Mouse (Mus musculus) liver, postnatal 0 days (tissue): ENCODE measurements around the gene Tmem72.

Experiments
- CTCF ChIP-seq: sonication (generic); IDR thresholded peaks from 2 replicates; pipeline ENCODE4 v1.5.1; 2016; ENCODE audit warnings: antibody characterized with exemption, low read depth
- EP300 ChIP-seq: IDR thresholded peaks from 2 replicates; pipeline ENCODE4 v1.6.1; 2016; ENCODE audit warnings: antibody characterized with exemption, low read depth, mild to moderate bottlenecking

- TF ChIP-seq CTCF = 0 out of 2 replicates have a peak, but pooled peaks have one; percentile 6
- no peak for TF ChIP-seq EP300
Measured at GRCm38 (mm10) chr6:116671031-116671430, 45.7 kb downstream of the Tmem72 start.
